ENCODE assay signal across 27 mouse cellular contexts in genomic region chr14:10023382-10023781, GRCm38 (mm10).
DNase-seq lines count a peak whose midpoint lies in the region; ATAC-seq lines count a peak whose summit lies in the region.
"Had no signal": no experiment of that assay in that cellular context is flagged by ENCODE, and none has a peak within 500 bp of the region (broad histone marks: within the 10 kb centered on the region; RNA-seq: fewer than 3 reads in every experiment).

No protein-coding gene starts in this region.

- intact Hi-C loops in heart, postnatal 14 days (cut with DNase I) = no loop called here

- no peaks in the 10 kb centered on the region for H3K27me3 ChIP-seq in forebrain, embryonic 13.5 days
- no peaks in the 10 kb centered on the region for H3K27me3 ChIP-seq in forebrain, embryonic 16.5 days (replicated peaks; ENCODE audit: control insufficient read depth, insufficient read depth, low read length)
- no peaks in the 10 kb centered on the region for H3K27me3 ChIP-seq in midbrain, embryonic 12.5 days
- no peaks in the 10 kb centered on the region for H3K27me3 ChIP-seq in midbrain, embryonic 16.5 days (ENCODE audit: control insufficient read depth, insufficient read depth, low read depth, low read length)
- H3K27me3 ChIP-seq: embryonic facial prominence, embryonic 12.5 days; embryonic facial prominence, embryonic 15.5 days; heart, embryonic 12.5 days; heart, embryonic 15.5 days; hindbrain, embryonic 12.5 days; hindbrain, embryonic 15.5 days; intestine, embryonic 15.5 days had no signal

- 66% methylated on average over 2 of the region's 2 CpGs for WGBS in forebrain, embryonic 13.5 days
- 59% methylated on average over 2 of the region's 2 CpGs for WGBS in forebrain, embryonic 16.5 days
- WGBS in midbrain, embryonic 12.5 days = 62% methylated on average over 2 of the region's 2 CpGs
- WGBS in midbrain, embryonic 16.5 days = 65% methylated on average over 2 of the region's 2 CpGs

- no peak overlapping the region for H3K4me2 ChIP-seq in forebrain, embryonic 13.5 days
- no peak overlapping the region for H3K4me2 ChIP-seq in forebrain, embryonic 16.5 days (ENCODE audit: low read length)
- H3K4me2 ChIP-seq in midbrain, embryonic 12.5 days (replicated peaks) = no peak overlapping the region
- H3K4me2 ChIP-seq in midbrain, embryonic 16.5 days (ENCODE audit: low read length) = no peak overlapping the region
- H3K4me2 ChIP-seq: embryonic facial prominence, embryonic 12.5 days; embryonic facial prominence, embryonic 15.5 days; heart, embryonic 12.5 days; heart, embryonic 15.5 days; hindbrain, embryonic 12.5 days; hindbrain, embryonic 15.5 days; intestine, embryonic 15.5 days had no signal

- H3K27ac ChIP-seq in forebrain, embryonic 13.5 days = no peak overlapping the region
- no peak overlapping the region for H3K27ac ChIP-seq in forebrain, embryonic 16.5 days (ENCODE audit: low read length)
- no peak overlapping the region for H3K27ac ChIP-seq in midbrain, embryonic 12.5 days (replicated peaks)
- no peak overlapping the region for H3K27ac ChIP-seq in midbrain, embryonic 16.5 days (ENCODE audit: low read length)
- H3K27ac ChIP-seq: embryonic facial prominence, embryonic 12.5 days; embryonic facial prominence, embryonic 15.5 days; gastrocnemius, adult 2 months; heart, embryonic 15.5 days; hindbrain, embryonic 12.5 days; hindbrain, embryonic 15.5 days; intestine, embryonic 15.5 days had no signal

- no peak overlapping the region for H3K4me3 ChIP-seq in forebrain, embryonic 13.5 days
- H3K4me3 ChIP-seq in forebrain, embryonic 16.5 days (replicated peaks; ENCODE audit: low read length) = no peak overlapping the region
- no peak overlapping the region for H3K4me3 ChIP-seq in midbrain, embryonic 12.5 days
- no peak overlapping the region for H3K4me3 ChIP-seq in midbrain, embryonic 16.5 days (ENCODE audit: low read depth, low read length)
- H3K4me3 ChIP-seq: embryonic facial prominence, embryonic 12.5 days; embryonic facial prominence, embryonic 15.5 days; gastrocnemius, adult 2 months; heart, embryonic 12.5 days; heart, embryonic 15.5 days; hindbrain, embryonic 12.5 days; hindbrain, embryonic 15.5 days; intestine, embryonic 15.5 days had no signal

- H3K9ac ChIP-seq in forebrain, embryonic 13.5 days = no peak overlapping the region
- H3K9ac ChIP-seq in forebrain, embryonic 16.5 days (replicated peaks; ENCODE audit: low read depth, low read length) = no peak overlapping the region
- no peak overlapping the region for H3K9ac ChIP-seq in midbrain, embryonic 12.5 days (replicated peaks)
- H3K9ac ChIP-seq in midbrain, embryonic 16.5 days (ENCODE audit: low read depth, low read length) = no peak overlapping the region
- H3K9ac ChIP-seq: embryonic facial prominence, embryonic 12.5 days; embryonic facial prominence, embryonic 15.5 days; heart, embryonic 12.5 days; heart, embryonic 15.5 days; hindbrain, embryonic 12.5 days; hindbrain, embryonic 15.5 days; intestine, embryonic 15.5 days had no signal

- no peaks in the 10 kb centered on the region for H3K9me3 ChIP-seq in forebrain, embryonic 13.5 days (replicated peaks)
- 0 out of 2 replicates have a peak, but pooled peaks cover 3% of the 10 kb centered on the region for H3K9me3 ChIP-seq in forebrain, embryonic 16.5 days (ENCODE audit: control insufficient read depth, low read length)
- H3K9me3 ChIP-seq in midbrain, embryonic 12.5 days = no peaks in the 10 kb centered on the region
- H3K9me3 ChIP-seq in midbrain, embryonic 16.5 days (replicated peaks; ENCODE audit: control insufficient read depth, low read length, poor library complexity, severe bottlenecking) = no peaks in the 10 kb centered on the region
- H3K9me3 ChIP-seq: embryonic facial prominence, embryonic 12.5 days; embryonic facial prominence, embryonic 15.5 days; heart, embryonic 12.5 days; heart, embryonic 15.5 days; hindbrain, embryonic 12.5 days; intestine, embryonic 15.5 days had no signal

- H3K4me1 ChIP-seq in forebrain, embryonic 13.5 days = peaks cover 22% of the 10 kb centered on the region
- H3K4me1 ChIP-seq in forebrain, embryonic 16.5 days (replicated peaks; ENCODE audit: control insufficient read depth, insufficient read depth, low read length) = peaks cover 6% of the 10 kb centered on the region
- peaks cover 11% of the 10 kb centered on the region for H3K4me1 ChIP-seq in midbrain, embryonic 12.5 days
- 0 out of 2 replicates have a peak, but pooled peaks cover 8% of the 10 kb centered on the region for H3K4me1 ChIP-seq in midbrain, embryonic 16.5 days (ENCODE audit: control insufficient read depth, insufficient read depth, low read length)
- H3K4me1 ChIP-seq: embryonic facial prominence, embryonic 12.5 days; embryonic facial prominence, embryonic 15.5 days; heart, embryonic 12.5 days; hindbrain, embryonic 15.5 days; intestine, embryonic 15.5 days had no signal

- ATAC-seq in forebrain, embryonic 13.5 days = peak; percentile 41; the same call in 1 of the 2 replicates
- no peak for ATAC-seq in forebrain, embryonic 16.5 days
- peak; percentile 35; the same call in 1 of the 2 replicates for ATAC-seq in midbrain, embryonic 12.5 days (ENCODE audit: low FRiP score, low read depth)
- no peak for ATAC-seq in midbrain, embryonic 16.5 days
- ATAC-seq: activated CD4-positive, CD25-positive, alpha-beta regulatory T cell, adult 4 months; intestine, embryonic 15.5 days had no signal

- DNase-seq in heart, adult 11 months = peak; percentile 29
- DNase-seq in heart, postnatal 14 days = no peak
- DNase-seq in lung, postnatal 36 days = peak; percentile 15
- no peak for DNase-seq in lung, adult 18-20 months
- DNase-seq: adrenal gland, adult 8-10 months; adrenal gland, postnatal 25 days; cerebellum, adult 11 months; cerebellum, adult 2 months; cerebellum, adult 9-11 months; cerebellum, postnatal 25 days; gastrocnemius, adult 2 months; gastrocnemius, postnatal 14 days; heart, adult 18-20 months; heart, postnatal 10 days; heart, postnatal 4 days had no signal

- H3K36me3 ChIP-seq in forebrain, embryonic 13.5 days (ENCODE audit: poor library complexity, severe bottlenecking) = no peaks in the 10 kb centered on the region
- H3K36me3 ChIP-seq in forebrain, embryonic 16.5 days (ENCODE audit: control insufficient read depth, insufficient read depth) = no peaks in the 10 kb centered on the region
- no peaks in the 10 kb centered on the region for H3K36me3 ChIP-seq in midbrain, embryonic 12.5 days
- no peaks in the 10 kb centered on the region for H3K36me3 ChIP-seq in midbrain, embryonic 16.5 days (ENCODE audit: control insufficient read depth, insufficient read depth, low read length)
- H3K36me3 ChIP-seq: embryonic facial prominence, embryonic 12.5 days; embryonic facial prominence, embryonic 15.5 days; heart, embryonic 12.5 days; heart, embryonic 15.5 days; hindbrain, embryonic 12.5 days; hindbrain, embryonic 15.5 days; intestine, embryonic 15.5 days had no signal

Comparison
In these comparisons a context has a peak if more than half of its experiments do, and no peak if none do; other contexts are left out.
1. ATAC-seq: peak in forebrain, embryonic 13.5 days (single experiment) and midbrain, embryonic 12.5 days (single experiment); none in forebrain, embryonic 16.5 days (single experiment) and midbrain, embryonic 16.5 days (single experiment).
2. DNase-seq: peak in heart, adult 11 months (single experiment) and lung, postnatal 36 days (single experiment); none in heart, postnatal 14 days (0 of 2) and lung, adult 18-20 months (0 of 2).